In genomic region chr15:75118742-75119141, GRCm38 (mm10) we compare ENCODE assay signal across 12 mouse cellular contexts. TPM values are rescaled to one million over a fixed set of nuclear protein-coding genes. Genes with fewer than 3 reads are reported as not detected.
DNase-seq lines count a peak whose midpoint lies in the region; TF ChIP-seq lines count a peak whose summit lies in the region.
"Not testable (repeated sequence)": the region's sequence is repeated elsewhere in the genome, so short reads cannot be mapped to it uniquely, and the experiment has no call there.
"Had no signal": no experiment of that assay in that cellular context is flagged by ENCODE, and none has a peak within 500 bp of the region (broad histone marks: within the 10 kb centered on the region; RNA-seq: fewer than 3 reads in every experiment).

No protein-coding gene starts in this region.

- 17% methylated on average over 5 of the region's 7 CpGs for WGBS in embryonic facial prominence, embryonic 10.5 days

- not testable (repeated sequence) for H3K9me3 ChIP-seq in embryonic facial prominence, embryonic 10.5 days

- H3K4me3 ChIP-seq in embryonic facial prominence, embryonic 10.5 days; layer of hippocampus, adult 2 months: not testable (repeated sequence)

- H3K36me3 ChIP-seq in embryonic facial prominence, embryonic 10.5 days (replicated peaks), result not testable (repeated sequence)

- DNase-seq in ES-CJ7 (ENCODE audit: low read depth, low spot score), result peak; percentile 64
- peak; percentile 5 for DNase-seq in brain, adult 2 months (ENCODE audit: low read depth, low spot score)
- peak; percentile 70 for DNase-seq in embryonic facial prominence, embryonic 10.5 days (ENCODE audit: low spot score)
- DNase-seq in heart, postnatal 36 days, result peak; percentile 16 to 55
- DNase-seq in layer of hippocampus, adult 2 months (ENCODE audit: low spot score in 2 of 2), result peak in 1 of 2 experiments; percentile 14
- DNase-seq in lung, postnatal 36 days, result peak; percentile 54
- DNase-seq in right cerebral cortex, adult 2 months (ENCODE audit: low spot score in 2 of 2), result peak; percentile 5 to 13
- peak; percentile 75 for DNase-seq in thymus, postnatal 14 days

- not testable (repeated sequence) for H3K4me1 ChIP-seq in embryonic facial prominence, embryonic 10.5 days

- H3K27ac ChIP-seq in embryonic facial prominence, embryonic 10.5 days (replicated peaks); layer of hippocampus, adult 2 months: not testable (repeated sequence)

- TF ChIP-seq CTCF in layer of hippocampus, adult 2 months (conservative IDR thresholded peaks at IDR 0.05), result peak; percentile 74

- intact Hi-C loops in heart, postnatal 36 days (cut with DNase I), result not testable (repeated sequence)

- not testable (repeated sequence) for H3K27me3 ChIP-seq in embryonic facial prominence, embryonic 10.5 days (replicated peaks; ENCODE audit: low read depth, poor library complexity, severe bottlenecking)

RNA-seq across cellular contexts. Expression of gene Ly6c2, which starts 7.0 kb away (rescaled TPM):
- not detected in 2 replicates for polyA plus RNA-seq in embryonic facial prominence, embryonic 10.5 days (2016; fragmentation: Nextera tagmentation; extraction: Ambion mirVana)
- total RNA-seq in heart, postnatal 36 days (2021), result 10 to 100 TPM in 1 of 2 experiments, 1 to 10 TPM in 1; 4.9 to 15.7 TPM
- total RNA-seq in layer of hippocampus, adult 2 months (2021), result 1 to 10 TPM; 2.6 to 4.6 TPM
- polyA plus RNA-seq: forebrain, embryonic 12.5 days had no signal

RNA-seq across cellular contexts. Expression of gene Ly6g, which starts 36.3 kb away (rescaled TPM):
- not detected in 2 replicates for polyA plus RNA-seq in embryonic facial prominence, embryonic 10.5 days (2016; fragmentation: Nextera tagmentation; extraction: Ambion mirVana)
- not detected for total RNA-seq in heart, postnatal 36 days (2021)
- not detected for total RNA-seq in layer of hippocampus, adult 2 months (2021)
- total RNA-seq: adrenal gland, adult 8-10 months had no signal
- polyA plus RNA-seq: forebrain, embryonic 12.5 days; heart, embryonic 14.5 days; lung, embryonic 16.5 days had no signal
